Mouse (Mus musculus) thymus, adult 2 months (tissue): ENCODE data around the gene Clta.

Source experiments
- CTCF ChIP-seq: fragments of 200-500 bp; IDR thresholded peaks from 2 replicates; pipeline ENCODE4 v1.5.1; 2012; ENCODE audit warnings: mild to moderate bottlenecking, control low read depth, low read length, moderate library complexity, borderline replicate concordance; ENCODE audit not compliant: control insufficient read depth, poor library complexity, insufficient read depth; ENCODE audit errors: extremely low read depth
- POLR2A ChIP-seq: fragments of 200-500 bp; IDR thresholded peaks from 2 replicates; pipeline ENCODE4 v1.6.1; 2012; ENCODE audit warnings: mild to moderate bottlenecking, low read length, control low read depth, moderate library complexity; ENCODE audit not compliant: control insufficient read depth, poor library complexity, insufficient read depth; ENCODE audit errors: extremely low read depth

- TF ChIP-seq CTCF = no peak
- no peak for TF ChIP-seq POLR2A
Observed at GRCm38 (mm10) chr4:44068736-44069135, 64.5 kb downstream of the Clta start.
